Mouse (Mus musculus): ENCODE results near the gene Gm20738. TPM values are rescaled to one million over a fixed set of nuclear protein-coding genes. Genes with fewer than 3 reads are reported as not detected.

The Gm20738 gene
- polyA plus RNA-seq (2012; rRNA removed; ENCODE audit: low replicate concordance), result not detected in 2 replicates

GRCm38 (mm10) chrY:37957511-37957910, at the start of gene Gm20738:
Gm20738 (plus strand) TSS chrY:37957811.

Data from mammary gland, adult 2 months (tissue).